Mouse (Mus musculus): Measurements from ENCODE around the gene Gtpbp8. TPM values are rescaled to one million over a fixed set of nuclear protein-coding genes. Genes with fewer than 3 reads are reported as not detected.
A peak's percentile ranks its signal among the peaks of the same experiment; 100 is the strongest.

Gene Gtpbp8
- polyA plus RNA-seq, 2 experiments, result 4.1 to 20.2 TPM

DNA sequence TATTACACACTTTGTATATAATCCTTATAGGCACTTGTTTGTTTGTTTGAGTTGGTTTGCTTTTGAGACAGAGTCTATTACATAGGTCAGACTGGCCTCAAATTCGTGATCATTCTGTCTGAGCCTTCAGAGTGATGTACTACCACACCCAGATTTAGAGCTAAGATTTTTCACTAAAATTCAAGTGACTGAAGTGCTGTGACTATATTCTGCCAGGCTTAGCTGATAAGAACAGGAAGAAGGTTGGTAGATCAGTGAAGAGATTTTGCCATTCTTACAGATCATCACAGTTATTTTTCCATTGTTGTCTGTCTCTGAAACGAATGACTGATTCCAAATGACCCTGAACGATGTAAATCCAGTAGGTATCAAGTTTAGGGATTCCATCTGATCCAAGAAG, 1.8 kb upstream of the Gtpbp8 start:
- Histone ChIP-seq H3K4me1 (replicated peaks; ENCODE audit: control insufficient read depth in 2 of 2, insufficient read depth in 2 of 2, low read length in 1 of 2) (peaks cover 8 to 12% of the 10 kb centered on the region in 2 experiments), H3K4me2 (ENCODE audit: low read depth) (no peak overlapping the region), H3K9ac (replicated peaks) (no peak overlapping the region), H3K9me3 (ENCODE audit: control insufficient read depth, low read length) (no peaks in the 10 kb centered on the region), H3K36me3 (replicated peaks; ENCODE audit: control insufficient read depth, insufficient read depth, low read depth) (no peaks in the 10 kb centered on the region), H3K27ac (no peak overlapping the region), H3K4me3 (ENCODE audit: insufficient read depth in 1 of 2, low read depth in 2 of 2, low read length in 2 of 2) (no peak overlapping the region), H3K27me3 (ENCODE audit: control insufficient read depth, insufficient read depth, low read length) (no peaks in the 10 kb centered on the region)
- ATAC-seq (ENCODE audit: insufficient read depth), result no peak
- WGBS (ENCODE audit: insufficient replicate concordance), result 45% methylated on average over 3 of the region's 3 CpGs
- DNase-seq (ENCODE audit: low read depth in 3 of 3, low spot score in 3 of 3), result no peak
- TF ChIP-seq CTCF (IDR thresholded peaks at IDR 0.05; ENCODE audit: low read depth) (no peak), EP300 (IDR thresholded peaks at IDR 0.05; ENCODE audit: low read depth) (no peak)

DNA sequence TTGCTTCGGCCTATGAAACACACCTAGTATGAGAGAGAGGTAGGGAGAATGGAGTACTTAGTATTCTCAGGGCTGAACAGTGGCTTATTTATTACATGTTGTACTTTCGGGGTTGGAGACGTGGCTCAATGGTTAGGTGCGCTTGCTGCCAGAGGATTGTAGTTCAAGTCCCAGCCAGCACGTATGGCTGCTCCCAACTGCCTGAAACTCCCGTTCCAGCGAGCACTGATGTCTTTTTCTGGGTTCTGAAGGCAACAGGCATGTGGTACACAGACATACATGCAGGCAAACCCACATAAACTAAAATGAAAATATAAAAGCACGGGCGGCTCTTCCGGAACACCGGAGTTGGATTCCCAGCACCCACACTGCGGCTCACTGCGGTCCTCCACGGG, 695 bp downstream of the Gtpbp8 start:
- Histone ChIP-seq H3K27ac (peak overlapping the region; percentile 67), H3K9me3 (ENCODE audit: control insufficient read depth, low read length) (no peaks in the 10 kb centered on the region), H3K9ac (replicated peaks) (peak overlapping the region; percentile 71), H3K27me3 (ENCODE audit: control insufficient read depth, insufficient read depth, low read length) (no peaks in the 10 kb centered on the region), H3K4me2 (ENCODE audit: low read depth) (peak overlapping the region; percentile 91), H3K4me1 (replicated peaks; ENCODE audit: control insufficient read depth in 2 of 2, insufficient read depth in 2 of 2, low read length in 1 of 2) (peaks cover 8 to 12% of the 10 kb centered on the region in 2 experiments), H3K4me3 (ENCODE audit: insufficient read depth in 1 of 2, low read depth in 2 of 2, low read length in 2 of 2) (peak overlapping the region; percentile 78 to 91), H3K36me3 (replicated peaks; ENCODE audit: control insufficient read depth, insufficient read depth, low read depth) (peaks cover 8% of the 10 kb centered on the region; the same call in 1 of the 2 replicates)
- ATAC-seq (ENCODE audit: insufficient read depth) (peak; percentile 29), DNase-seq (ENCODE audit: low read depth in 3 of 3, low spot score in 3 of 3) (no peak)
- WGBS (ENCODE audit: insufficient replicate concordance), result 7% methylated on average over 14 of the region's 14 CpGs
- TF ChIP-seq EP300 (IDR thresholded peaks at IDR 0.05; ENCODE audit: low read depth), result no peak
- TF ChIP-seq CTCF (IDR thresholded peaks at IDR 0.05; ENCODE audit: low read depth), result no peak

DNA sequence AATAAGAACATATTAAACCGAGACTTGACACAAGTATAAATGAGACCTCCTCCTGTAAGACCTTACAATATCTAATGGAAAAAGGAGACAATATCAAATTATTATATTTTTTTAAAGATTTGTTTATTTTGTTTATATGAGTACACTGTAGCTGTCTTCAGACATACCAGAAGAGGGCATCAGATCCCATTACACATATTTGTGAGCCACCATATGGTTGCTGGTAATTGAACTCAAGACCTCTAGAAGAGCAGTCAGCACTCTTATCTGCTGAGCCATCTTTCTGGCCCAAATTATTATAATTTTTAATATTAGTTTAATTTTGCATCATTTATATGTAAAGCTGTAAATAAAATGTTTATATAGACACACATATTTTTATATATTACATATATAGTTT, 3.4 kb downstream of the Gtpbp8 start:
- Histone ChIP-seq H3K27ac (no peak overlapping the region), H3K27me3 (ENCODE audit: control insufficient read depth, insufficient read depth, low read length) (no peaks in the 10 kb centered on the region), H3K4me2 (ENCODE audit: low read depth) (no peak overlapping the region), H3K4me3 (ENCODE audit: insufficient read depth in 1 of 2, low read depth in 2 of 2, low read length in 2 of 2) (no peak overlapping the region), H3K36me3 (replicated peaks; ENCODE audit: control insufficient read depth, insufficient read depth, low read depth) (peaks cover 16% of the 10 kb centered on the region), H3K9me3 (ENCODE audit: control insufficient read depth, low read length) (no peaks in the 10 kb centered on the region), H3K9ac (replicated peaks) (no peak overlapping the region), H3K4me1 (replicated peaks; ENCODE audit: control insufficient read depth in 2 of 2, insufficient read depth in 2 of 2, low read length in 1 of 2) (peaks cover 8 to 10% of the 10 kb centered on the region in 2 experiments)
- TF ChIP-seq EP300 (IDR thresholded peaks at IDR 0.05; ENCODE audit: low read depth) (no peak), CTCF (IDR thresholded peaks at IDR 0.05; ENCODE audit: low read depth) (no peak)
- ATAC-seq (ENCODE audit: insufficient read depth), result no peak
- WGBS (ENCODE audit: insufficient replicate concordance), result 79% methylated on average over 1 of the region's 1 CpGs
- DNase-seq (ENCODE audit: low read depth in 3 of 3, low spot score in 3 of 3), result no peak

DNA sequence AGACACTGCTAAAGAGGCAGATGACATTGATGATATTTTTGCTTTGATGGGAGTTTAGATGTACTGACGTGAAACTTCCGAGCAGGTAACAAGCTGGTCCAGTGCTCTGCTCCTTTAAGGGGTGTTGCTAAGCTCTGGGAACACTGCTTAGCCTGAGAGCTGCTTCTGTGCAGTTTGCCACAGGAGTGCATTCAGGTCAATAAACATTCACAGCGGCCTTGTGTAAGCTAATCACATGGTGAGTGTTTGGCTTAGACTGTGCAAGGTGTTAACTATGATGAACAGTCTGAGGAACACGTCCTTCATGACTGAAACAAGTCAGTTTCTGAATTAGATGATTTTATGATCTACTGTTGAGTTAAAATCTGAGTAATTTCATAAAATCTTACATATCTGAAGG, 10.0 kb downstream of the Gtpbp8 start:
- H3K27me3 ChIP-seq (ENCODE audit: control insufficient read depth, insufficient read depth, low read length), result no peaks in the 10 kb centered on the region
- H3K4me1 ChIP-seq (replicated peaks; ENCODE audit: control insufficient read depth in 2 of 2, insufficient read depth in 2 of 2, low read length in 1 of 2), result no peaks in the 10 kb centered on the region
- no peak overlapping the region for H3K4me2 ChIP-seq (ENCODE audit: low read depth)
- ATAC-seq (ENCODE audit: insufficient read depth) (no peak), DNase-seq (ENCODE audit: low read depth in 3 of 3, low spot score in 3 of 3) (no peak)
- TF ChIP-seq CTCF (IDR thresholded peaks at IDR 0.05; ENCODE audit: low read depth) (no peak), EP300 (IDR thresholded peaks at IDR 0.05; ENCODE audit: low read depth) (0 out of 2 replicates have a peak, but pooled peaks have one; percentile 7)
- no peak overlapping the region for H3K27ac ChIP-seq
- H3K36me3 ChIP-seq (replicated peaks; ENCODE audit: control insufficient read depth, insufficient read depth, low read depth), result peaks cover 45% of the 10 kb centered on the region
- no peaks in the 10 kb centered on the region for H3K9me3 ChIP-seq (ENCODE audit: control insufficient read depth, low read length)
- no peak overlapping the region for H3K4me3 ChIP-seq (ENCODE audit: insufficient read depth in 1 of 2, low read depth in 2 of 2, low read length in 2 of 2)
- 83% methylated on average over 4 of the region's 4 CpGs for WGBS (ENCODE audit: insufficient replicate concordance)
- no peak overlapping the region for H3K9ac ChIP-seq (replicated peaks)

DNA sequence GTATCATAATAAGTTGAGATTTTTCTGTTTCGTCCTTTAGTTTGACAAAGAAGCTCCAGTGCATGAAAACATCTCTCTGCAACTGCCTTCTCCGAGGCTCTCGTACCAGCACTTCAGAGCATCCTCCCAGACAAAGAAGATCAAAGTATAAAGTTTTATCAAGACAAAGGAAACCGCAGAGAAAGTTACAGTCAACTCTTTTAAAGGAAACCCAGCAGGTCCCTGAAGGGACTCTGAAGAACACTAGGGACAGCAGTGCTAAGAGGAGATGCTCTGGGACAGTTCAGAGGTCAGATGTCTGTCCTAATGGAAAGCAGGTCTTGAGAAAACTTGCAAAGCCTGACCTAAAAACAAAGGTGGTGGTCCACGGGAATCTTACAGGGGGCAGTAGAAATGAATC, 10.5 kb downstream of the Gtpbp8 start:
- TF ChIP-seq EP300 (IDR thresholded peaks at IDR 0.05; ENCODE audit: low read depth) (no peak), CTCF (IDR thresholded peaks at IDR 0.05; ENCODE audit: low read depth) (no peak)
- DNase-seq (ENCODE audit: low read depth in 3 of 3, low spot score in 3 of 3), result no peak
- Histone ChIP-seq H3K36me3 (replicated peaks; ENCODE audit: control insufficient read depth, insufficient read depth, low read depth) (peaks cover 49% of the 10 kb centered on the region), H3K9me3 (ENCODE audit: control insufficient read depth, low read length) (no peaks in the 10 kb centered on the region), H3K4me2 (ENCODE audit: low read depth) (no peak overlapping the region), H3K4me3 (ENCODE audit: insufficient read depth in 1 of 2, low read depth in 2 of 2, low read length in 2 of 2) (no peak overlapping the region), H3K4me1 (replicated peaks; ENCODE audit: control insufficient read depth in 2 of 2, insufficient read depth in 2 of 2, low read length in 1 of 2) (no peaks in the 10 kb centered on the region), H3K9ac (replicated peaks) (no peak overlapping the region), H3K27ac (no peak overlapping the region), H3K27me3 (ENCODE audit: control insufficient read depth, insufficient read depth, low read length) (no peaks in the 10 kb centered on the region)
- ATAC-seq (ENCODE audit: insufficient read depth), result no peak
- 78% methylated on average over 5 of the region's 5 CpGs for WGBS (ENCODE audit: insufficient replicate concordance)

Data from liver, embryonic 14.5 days (tissue).